Mouse (Mus musculus): Measurements from ENCODE around the gene Rnpepl1. TPM values are rescaled to one million over a fixed set of nuclear protein-coding genes. Genes with fewer than 3 reads are reported as not detected.

The Rnpepl1 gene
- 10 to 100 TPM; 69.9 to 74.9 TPM for total RNA-seq (2021)
- long read RNA-seq, experiment 1, transcript Rnpepl1-201 (11 exons, 3,337 nt) = major isoform, 80 of 129 reads
- long read RNA-seq, experiment 1, partial matches to known transcripts = 23 of 129 reads
- long read RNA-seq, experiment 1, other reads (novel, unspliced or antisense) = 26 of 129 reads
- long read RNA-seq, experiment 2, transcript Rnpepl1-201 (11 exons, 3,337 nt) = major isoform, 98 of 140 reads
- long read RNA-seq, experiment 2, partial matches to known transcripts = 18 of 140 reads
- long read RNA-seq, experiment 2, other reads (novel, unspliced or antisense) = 24 of 140 reads

DNA sequence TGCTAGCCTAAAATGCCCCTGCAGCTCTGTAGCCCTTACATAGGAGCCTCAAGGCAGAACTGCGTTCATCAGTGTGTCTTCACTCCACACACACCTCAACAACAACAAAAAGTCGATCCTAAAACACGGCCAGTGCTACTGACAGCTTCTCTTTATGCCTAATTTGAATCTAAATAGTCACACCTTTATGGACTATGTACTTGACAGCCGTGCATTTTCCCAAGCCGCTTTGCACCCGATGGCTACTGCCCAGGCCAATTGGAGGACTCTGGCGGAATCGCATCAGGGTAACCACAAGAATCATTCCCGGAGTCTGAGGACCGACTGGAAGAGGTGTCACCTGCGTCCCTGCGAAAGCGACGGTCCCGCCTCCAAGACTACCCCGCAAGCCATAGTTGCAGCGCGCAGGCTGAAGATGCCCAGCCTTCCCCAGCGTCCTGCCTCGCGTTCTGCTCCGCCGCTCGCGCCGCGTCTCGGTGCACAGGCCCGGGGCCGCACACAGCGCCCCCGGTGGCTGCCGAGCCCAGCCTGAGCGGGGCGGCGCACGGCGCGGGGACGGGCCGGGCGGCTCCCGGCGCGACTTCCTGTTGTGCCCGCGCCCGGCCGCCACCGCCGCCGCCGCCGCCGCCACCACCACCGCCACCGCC lies at the start of gene Rnpepl1:
Gene Rnpepl1 (plus strand): TSS at position 545 of the 647 bp plus-strand sequence.
- Histone ChIP-seq H3K4me3 (peak within 1 kb of the TSS; percentile 96), H3K27ac (peak within 1 kb of the TSS; percentile 93)
- DNase-seq = peak; percentile 91
- peak; percentile 74 for TF ChIP-seq CTCF (IDR thresholded peaks at IDR 0.05)
- intact Hi-C loops (cut with DNase I) = loop anchor here (2.0 kb wide), 1 partner anchor 24 kb away; the partner anchor contains the start of gene Capn10

DNA sequence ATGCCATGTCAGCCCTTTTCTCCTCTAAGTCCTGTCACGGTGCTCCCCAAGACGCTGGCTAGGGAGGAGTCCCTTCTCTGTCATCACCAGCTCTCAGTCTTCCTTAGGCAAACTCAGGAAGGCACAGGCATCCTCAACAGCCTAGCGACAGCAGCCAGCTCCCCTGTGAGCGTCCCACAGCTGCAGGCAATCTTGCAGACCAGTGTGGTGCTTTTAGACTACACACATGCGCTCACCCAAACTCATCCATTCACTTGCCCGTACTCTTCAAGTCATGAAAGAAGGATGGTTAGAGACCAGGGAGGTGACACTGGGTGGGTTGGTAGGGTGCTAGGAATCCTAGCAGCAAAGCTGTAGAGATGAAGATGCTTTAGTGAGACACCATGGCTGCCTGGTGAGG lies 49.1 kb upstream of the Rnpepl1 start:
- DNase-seq = no peak
- intact Hi-C loops (cut with DNase I) = no loop called here
- Histone ChIP-seq H3K4me3 (no peak overlapping the region), H3K27ac (peak overlapping the region; percentile 69; the same call in 1 of the 2 replicates)
- no peak for TF ChIP-seq CTCF (IDR thresholded peaks at IDR 0.05)

DNA sequence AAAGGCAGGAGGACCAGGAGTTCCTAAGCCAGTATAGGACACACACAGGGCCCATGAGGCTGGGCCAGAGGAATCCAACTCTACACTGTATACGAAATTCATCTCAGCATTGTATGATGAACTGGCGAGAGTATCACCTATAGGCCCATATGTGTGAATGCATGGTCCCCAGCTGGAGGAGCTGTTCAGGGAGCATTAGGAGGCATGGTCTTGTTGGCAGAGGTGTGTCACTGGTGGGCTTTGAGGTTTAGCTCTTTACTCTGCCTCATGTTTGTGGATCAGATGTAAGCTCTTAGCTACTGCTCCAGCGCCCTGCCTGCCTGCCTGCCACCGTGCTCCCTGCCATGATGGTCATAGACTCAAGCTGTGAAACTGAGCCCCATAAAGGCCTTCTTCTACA lies 47.3 kb upstream of the Rnpepl1 start:
- TF ChIP-seq CTCF (IDR thresholded peaks at IDR 0.05) = no peak
- intact Hi-C loops (cut with DNase I) = no loop called here
- Histone ChIP-seq H3K4me3 (no peak overlapping the region), H3K27ac (no peak overlapping the region)
- DNase-seq = no peak

DNA sequence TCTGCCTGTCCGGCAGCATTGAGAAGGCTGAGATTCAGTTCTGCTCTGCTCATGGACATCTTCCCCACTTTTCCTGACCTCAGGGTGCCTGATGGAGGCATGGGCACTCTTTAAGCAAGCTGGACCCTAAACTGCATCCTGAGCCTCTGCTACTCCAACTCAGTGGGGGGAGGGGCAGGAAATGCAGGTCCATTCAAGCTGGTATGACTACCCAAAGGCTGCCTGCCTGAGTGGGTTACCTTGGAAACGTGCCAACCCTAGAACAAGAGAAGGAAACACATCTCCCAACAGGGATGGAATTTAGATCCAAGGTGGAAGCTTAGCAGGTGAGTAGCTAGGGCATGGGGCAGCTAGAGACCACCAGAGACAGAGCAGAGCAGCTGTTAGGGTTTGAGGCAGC lies 44.4 kb upstream of the Rnpepl1 start:
- intact Hi-C loops (cut with DNase I) = no loop called here
- H3K4me3 ChIP-seq = no peak overlapping the region
- H3K27ac ChIP-seq = no peak overlapping the region
- TF ChIP-seq CTCF (IDR thresholded peaks at IDR 0.05) = no peak
- DNase-seq = no peak

DNA sequence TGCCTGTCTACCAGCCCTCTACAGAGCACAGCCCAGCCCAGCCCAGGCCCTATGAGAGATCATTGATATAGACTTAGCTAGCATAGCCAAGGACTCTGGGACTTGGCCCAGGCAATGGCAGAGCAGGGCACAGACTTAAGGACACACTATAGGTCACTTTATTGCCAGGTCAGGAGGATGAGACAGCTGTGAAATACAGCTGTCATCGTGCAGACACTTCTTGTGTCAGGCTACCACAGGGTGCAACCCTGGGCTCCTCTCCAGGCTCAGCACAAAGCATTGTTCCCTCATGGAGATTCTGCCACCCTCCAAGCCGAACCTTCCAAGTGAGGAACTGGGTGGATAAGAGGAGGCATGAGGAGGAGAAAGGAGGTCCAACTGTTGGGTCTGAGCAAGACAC lies 40.6 kb upstream of the Rnpepl1 start:
- Histone ChIP-seq H3K27ac (no peak overlapping the region), H3K4me3 (no peak overlapping the region)
- TF ChIP-seq CTCF (IDR thresholded peaks at IDR 0.05) = no peak
- intact Hi-C loops (cut with DNase I) = no loop called here
- DNase-seq = no peak

DNA sequence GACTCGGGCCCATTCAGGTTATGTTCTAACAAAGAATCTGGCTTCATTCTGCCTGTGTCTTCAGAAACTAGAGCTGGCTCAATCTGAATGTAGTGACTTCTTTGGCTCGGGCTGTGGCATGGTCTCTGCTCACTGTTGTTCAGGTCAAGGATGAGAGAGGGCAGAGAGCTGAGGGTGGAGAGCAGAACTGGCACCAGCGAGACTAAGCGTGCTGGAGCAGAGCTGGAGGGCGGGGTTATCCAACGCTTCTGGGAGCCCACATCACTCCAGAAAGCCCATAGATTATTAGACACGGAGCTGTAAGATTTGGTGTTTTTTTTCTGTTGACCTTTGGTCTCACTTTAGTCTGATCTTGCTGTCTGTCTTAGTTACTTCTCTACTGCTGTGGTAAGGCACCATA lies 37.9 kb upstream of the Rnpepl1 start:
- no peak for TF ChIP-seq CTCF (IDR thresholded peaks at IDR 0.05)
- H3K4me3 ChIP-seq = no peak overlapping the region
- no peak overlapping the region for H3K27ac ChIP-seq
- DNase-seq = no peak
- intact Hi-C loops (cut with DNase I) = no loop called here

DNA sequence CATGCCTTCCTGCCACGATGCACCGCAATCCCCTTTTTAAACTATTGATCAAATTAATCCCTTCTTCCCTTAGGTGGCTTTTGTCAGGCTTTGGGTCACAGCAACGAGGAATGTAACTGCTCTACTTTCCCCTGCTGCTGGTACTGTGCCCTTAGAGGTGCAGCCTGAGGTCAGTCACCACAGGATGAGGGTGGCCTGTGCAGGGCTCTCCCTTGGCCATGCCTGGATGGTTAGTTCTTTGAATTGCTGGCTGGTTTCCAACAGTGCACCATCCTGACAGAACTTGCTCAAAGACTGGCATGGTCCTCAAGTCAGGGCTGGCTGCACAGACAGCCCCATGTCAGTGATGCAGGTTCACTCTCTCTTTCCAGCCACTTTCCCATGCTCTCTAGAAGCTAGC lies 36.6 kb upstream of the Rnpepl1 start:
- intact Hi-C loops (cut with DNase I) = no loop called here
- Histone ChIP-seq H3K4me3 (no peak overlapping the region), H3K27ac (no peak overlapping the region)
- no peak for DNase-seq
- TF ChIP-seq CTCF (IDR thresholded peaks at IDR 0.05) = no peak

DNA sequence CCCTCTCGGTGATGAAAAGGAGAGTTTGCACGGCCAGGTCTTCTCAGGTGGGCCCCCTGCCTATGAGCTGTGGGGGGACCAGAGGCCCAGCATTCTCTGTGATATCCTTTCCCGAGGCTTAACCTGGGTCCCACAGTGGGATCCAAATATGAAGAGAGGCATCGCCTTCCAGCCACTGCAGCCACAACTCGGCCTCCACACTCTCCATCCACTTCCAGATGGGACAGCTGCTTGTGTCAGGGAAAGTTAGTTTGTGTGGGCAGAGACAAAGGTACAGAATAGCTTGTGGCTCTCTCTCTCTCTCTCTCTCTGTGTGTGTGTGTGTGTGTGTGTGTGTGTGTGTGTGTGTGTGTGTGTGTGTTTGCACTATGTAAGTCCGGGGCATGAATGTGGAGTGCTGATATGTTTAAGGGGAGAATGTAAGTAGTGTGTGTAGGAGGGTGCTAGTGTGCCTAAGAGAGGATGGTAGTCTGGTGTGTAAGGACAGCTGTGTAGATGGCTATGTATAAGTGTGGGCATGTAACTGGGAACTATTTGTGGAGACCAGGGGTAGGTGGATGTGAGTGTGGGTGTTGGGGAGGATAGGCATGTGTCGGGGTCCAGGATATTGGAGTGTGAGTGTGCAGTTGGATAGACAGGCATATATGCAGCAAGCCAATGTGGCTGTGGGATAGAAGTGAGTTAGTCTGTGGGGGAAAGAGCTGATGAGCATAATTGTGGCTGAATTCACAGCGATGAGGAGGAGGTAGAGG lies 35.0 kb upstream of the Rnpepl1 start:
- Histone ChIP-seq H3K27ac (no peak overlapping the region), H3K4me3 (no peak overlapping the region)
- no peak for DNase-seq
- no peak for TF ChIP-seq CTCF (IDR thresholded peaks at IDR 0.05)
- intact Hi-C loops (cut with DNase I) = no loop called here

DNA sequence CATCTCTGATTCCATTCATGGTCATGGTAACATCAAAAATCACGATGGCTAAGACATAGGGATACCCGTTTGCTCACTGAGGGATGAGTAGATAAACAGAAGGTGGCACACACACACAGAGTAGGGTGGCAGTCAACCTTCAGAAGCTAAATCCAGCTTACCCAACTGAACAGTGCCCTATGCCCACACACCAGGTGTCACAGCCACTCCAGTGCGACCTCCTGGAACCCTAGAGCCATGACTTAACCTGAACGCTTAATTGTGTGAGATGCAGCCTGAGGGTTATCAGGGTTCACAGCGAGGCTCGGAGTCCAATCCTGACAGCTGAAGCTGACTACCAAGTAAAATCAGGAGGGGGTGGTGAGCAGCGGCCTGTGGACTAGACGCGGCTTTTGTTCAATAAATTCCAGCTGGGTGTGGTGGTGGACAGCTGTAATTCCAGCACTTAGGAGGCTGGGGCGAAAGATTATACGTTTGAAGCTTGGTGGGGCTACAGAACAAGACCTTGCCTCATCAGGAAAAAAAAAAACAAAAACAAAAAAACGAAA lies 33.1 kb upstream of the Rnpepl1 start:
- no peak for TF ChIP-seq CTCF (IDR thresholded peaks at IDR 0.05)

DNA sequence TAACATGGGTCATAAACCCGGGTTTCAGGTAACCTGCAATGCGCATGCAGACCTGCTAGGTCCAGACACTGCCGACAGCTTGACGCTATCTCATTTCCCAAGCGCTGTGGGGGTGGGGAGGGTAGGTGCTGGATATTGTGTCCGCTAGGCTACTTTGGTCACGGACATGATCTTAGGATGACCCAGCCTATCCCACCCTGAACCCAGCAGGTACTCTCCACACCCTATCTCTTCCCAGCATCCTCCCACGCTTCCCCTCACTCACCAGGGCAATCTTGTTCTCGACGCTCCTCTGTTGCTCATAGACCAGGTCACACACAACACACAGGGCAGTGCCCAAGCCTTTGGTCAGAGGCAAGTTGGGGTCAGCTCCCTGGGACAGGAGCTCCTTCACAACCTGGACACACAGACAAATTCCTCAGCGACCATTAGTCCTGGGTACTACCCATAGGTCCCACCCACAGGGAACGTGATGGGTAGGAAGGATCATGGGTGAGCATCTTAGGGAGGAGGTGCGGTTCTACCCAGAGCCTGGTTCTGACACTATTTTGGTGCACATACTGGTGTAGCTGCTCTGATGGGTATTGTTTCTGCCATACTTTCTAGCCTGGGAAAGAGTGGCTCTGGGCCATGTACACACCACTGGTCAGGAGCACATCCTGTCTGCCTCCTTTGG lies 32.4 kb upstream of the Rnpepl1 start:
- intact Hi-C loops (cut with DNase I) = no loop called here
- Histone ChIP-seq H3K4me3 (no peak overlapping the region), H3K27ac (no peak overlapping the region)
- no peak for DNase-seq
- no peak for TF ChIP-seq CTCF (IDR thresholded peaks at IDR 0.05)

More for the DNA sequence above, 33.1 kb upstream of the Rnpepl1 start:
- no peak for DNase-seq
- intact Hi-C loops (cut with DNase I) = no loop called here
- Histone ChIP-seq H3K4me3 (no peak overlapping the region), H3K27ac (no peak overlapping the region)

DNA sequence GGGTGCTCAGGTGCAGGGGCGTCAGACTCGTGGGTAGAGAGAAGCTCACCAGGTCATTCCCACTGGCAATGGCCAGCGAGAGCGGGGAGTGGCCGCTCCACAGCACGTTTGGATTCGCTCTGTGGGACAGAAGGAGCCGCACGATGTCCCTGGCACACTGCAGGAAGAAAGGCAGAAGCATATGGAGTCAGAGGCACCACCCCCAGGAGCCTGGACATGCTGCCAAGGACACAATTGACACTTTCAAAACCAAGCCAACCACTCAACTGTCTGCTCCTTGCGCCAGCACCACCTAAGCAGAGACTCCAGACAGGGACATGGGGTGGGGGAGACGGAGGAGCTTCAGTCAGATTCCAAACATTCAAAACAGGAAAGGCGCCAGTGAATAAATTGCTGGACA lies 31.3 kb upstream of the Rnpepl1 start:
- intact Hi-C loops (cut with DNase I) = no loop called here
- no peak for TF ChIP-seq CTCF (IDR thresholded peaks at IDR 0.05)
- no peak overlapping the region for H3K4me3 ChIP-seq
- no peak overlapping the region for H3K27ac ChIP-seq
- DNase-seq = no peak

DNA sequence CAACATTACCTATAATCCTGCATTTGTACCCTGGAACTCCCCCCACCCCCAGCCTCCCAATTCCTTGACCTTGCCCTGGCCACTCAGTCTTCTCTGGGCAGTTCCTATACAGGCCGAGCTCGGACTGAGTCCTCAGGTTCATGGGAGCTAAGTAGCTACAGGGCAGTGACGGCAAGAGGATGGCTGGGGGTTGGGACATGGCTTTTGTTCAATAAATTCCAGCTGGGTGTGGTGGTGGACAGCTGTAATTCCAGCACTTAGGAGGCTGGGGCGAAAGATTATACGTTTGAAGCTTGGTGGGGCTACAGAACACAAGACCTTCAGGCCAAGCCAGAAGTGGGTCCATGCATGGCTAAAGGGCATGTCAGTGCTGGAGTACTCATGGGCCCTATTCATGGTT lies 30.5 kb upstream of the Rnpepl1 start:
- intact Hi-C loops (cut with DNase I) = no loop called here
- H3K4me3 ChIP-seq = no peak overlapping the region
- DNase-seq = no peak
- no peak for TF ChIP-seq CTCF (IDR thresholded peaks at IDR 0.05)
- H3K27ac ChIP-seq = no peak overlapping the region

Data from gastrocnemius, adult 2 months (tissue).